Mouse (Mus musculus): ENCODE data around the gene 4430402I18Rik.

DNA sequence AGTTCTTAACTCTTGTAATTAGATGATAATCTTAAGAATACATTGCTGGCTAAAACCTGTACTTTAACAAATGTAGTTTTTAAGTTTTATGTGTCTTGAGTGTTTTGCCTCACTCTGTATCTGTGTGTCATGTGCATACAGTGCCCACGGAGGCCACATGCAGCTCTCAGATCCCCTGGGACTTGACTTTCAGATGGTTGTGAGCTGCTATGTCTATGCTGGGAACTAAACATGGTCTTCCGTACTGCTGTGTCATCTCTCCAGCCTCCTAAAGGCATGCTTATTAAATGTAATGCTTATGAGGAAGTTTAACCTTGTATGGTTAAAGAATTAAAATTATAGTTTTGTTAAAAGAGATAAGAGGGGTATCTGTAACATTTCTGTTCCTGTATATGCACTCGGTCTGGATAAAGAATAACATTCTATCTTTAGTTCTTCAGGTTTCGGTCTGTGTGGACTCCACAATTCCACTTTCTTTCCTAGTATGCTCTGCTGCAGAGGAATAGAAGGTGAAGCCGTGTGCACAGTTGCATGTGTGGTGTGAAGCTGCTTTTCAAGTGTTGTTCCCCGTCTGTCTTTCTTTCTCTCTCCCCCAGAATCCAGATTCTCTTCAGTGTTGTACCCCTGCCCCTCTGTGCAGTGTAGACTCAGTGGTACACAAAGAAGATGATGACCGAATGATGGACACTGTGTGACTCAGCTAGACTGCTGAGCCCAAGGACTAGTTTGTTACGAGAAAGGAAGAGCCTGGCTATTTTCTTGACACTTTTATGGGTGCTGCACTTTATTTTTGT lies 48.0 kb upstream of the 4430402I18Rik start:
- TF ChIP-seq ZNF384 (IDR thresholded peaks at IDR 0.05; ENCODE audit: low read depth, low read length): no peak
- no peak for TF ChIP-seq CHD2 (IDR thresholded peaks at IDR 0.05; ENCODE audit: low read depth, low read length)
- TF ChIP-seq ZC3H11A (IDR thresholded peaks at IDR 0.05; ENCODE audit: borderline replicate concordance, low read depth, low read length): no peak
- no peak for TF ChIP-seq MAFK (IDR thresholded peaks at IDR 0.05; ENCODE audit: insufficient read depth, low read depth, low read length)
- no peak for TF ChIP-seq HCFC1 (IDR thresholded peaks at IDR 0.05; ENCODE audit: borderline replicate concordance, insufficient read depth, low read length)

Measured in ES-E14 (cell line).